Mouse (Mus musculus) small intestine, adult 2 months (tissue): ENCODE data around the gene Zfp740. TPM values are rescaled to one million over a fixed set of nuclear protein-coding genes. Genes with fewer than 3 reads are reported as not detected.

Experiments
- H3K27ac ChIP-seq: fragments of 200-500 bp; 2 replicates; pipeline ENCODE4 v1.5.1; 2012; ENCODE audit warnings: low read depth, low read length, control low read depth, inconsistent platforms; ENCODE audit not compliant: insufficient read depth
- H3K27me3 ChIP-seq: fragments of 200-500 bp; 2 replicates; pipeline ENCODE4 v1.6.1; 2012; ENCODE audit warnings: mild to moderate bottlenecking, moderate library complexity, low read length, inconsistent platforms; ENCODE audit not compliant: control insufficient read depth, insufficient read depth
- H3K36me3 ChIP-seq: fragments of 200-500 bp; 2 replicates; pipeline ENCODE4 v1.6.1; 2012; ENCODE audit warnings: mild to moderate bottlenecking, low read length, control low read depth, inconsistent platforms; ENCODE audit not compliant: control insufficient read depth, insufficient read depth
- H3K4me1 ChIP-seq: fragments of 200-500 bp; 2 replicates; pipeline ENCODE4 v1.6.1; 2012; ENCODE audit warnings: low read length, inconsistent platforms, mixed read lengths; ENCODE audit not compliant: control insufficient read depth, insufficient read depth, insufficient read length
- H3K4me3 ChIP-seq: fragments of 200-500 bp; 2 replicates; pipeline ENCODE4 v1.5.1; 2012; ENCODE audit warnings: low read depth, mild to moderate bottlenecking, control low read depth, inconsistent platforms, low read length, moderate library complexity
- CTCF ChIP-seq: fragments of 200-500 bp; IDR thresholded peaks from 2 replicates; pipeline ENCODE4 v1.5.1; 2012; ENCODE audit warnings: low read depth, mild to moderate bottlenecking, control low read depth, inconsistent platforms, low read length, moderate library complexity, mixed read lengths; ENCODE audit not compliant: insufficient replicate concordance, insufficient read length; ENCODE audit errors: extremely low read depth
- POLR2A ChIP-seq: fragments of 200-500 bp; IDR thresholded peaks from 2 replicates; pipeline ENCODE4 v1.6.1; 2012; ENCODE audit warnings: low read depth, mild to moderate bottlenecking, control low read depth, inconsistent platforms, low read length, moderate library complexity
- WGBS: fragments of 180-500 bp; shearing (Covaris S2); methylation state at CpG from one replicate; pipeline ENCODE4 v1.1.7; 2018; 5-methylcytosine and 5-hydroxymethylcytosine counted together
- polyA plus RNA-seq: library from polyadenylated mRNA; depleted of rRNA; stranded (reverse); fragments of >200 nt; gene quantifications from 2 replicates; pipeline ENCODE4 v1.2.3, GENCODE M21; 2012

Zfp740 gene
- polyA plus RNA-seq, 1 experiment: 13.4 TPM

DNA sequence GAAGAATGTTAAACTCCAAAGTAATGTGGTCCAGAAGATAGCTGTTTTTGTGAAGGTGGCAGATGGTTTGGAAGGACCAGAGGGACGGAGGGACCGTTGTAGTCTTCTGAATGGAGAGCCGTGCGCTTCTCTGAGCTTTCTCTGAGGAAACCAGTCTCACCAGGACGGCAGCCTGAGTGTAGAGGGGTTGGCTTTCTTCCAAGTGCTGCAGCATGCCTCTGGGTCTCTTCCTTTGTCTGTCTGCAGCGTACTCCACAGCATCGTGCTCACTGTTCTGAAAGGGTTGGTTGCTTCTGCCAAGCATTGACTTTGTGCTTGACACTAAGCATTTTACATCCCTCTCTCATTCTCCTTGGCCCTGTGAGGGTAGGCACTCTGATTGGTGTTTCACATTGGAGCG, 2.7 kb downstream of the Zfp740 start:
- Histone ChIP-seq H3K27ac (no peak overlapping the region), H3K4me3 (no peak overlapping the region)
- 61% methylated on average over 8 of the region's 8 CpGs for WGBS

DNA sequence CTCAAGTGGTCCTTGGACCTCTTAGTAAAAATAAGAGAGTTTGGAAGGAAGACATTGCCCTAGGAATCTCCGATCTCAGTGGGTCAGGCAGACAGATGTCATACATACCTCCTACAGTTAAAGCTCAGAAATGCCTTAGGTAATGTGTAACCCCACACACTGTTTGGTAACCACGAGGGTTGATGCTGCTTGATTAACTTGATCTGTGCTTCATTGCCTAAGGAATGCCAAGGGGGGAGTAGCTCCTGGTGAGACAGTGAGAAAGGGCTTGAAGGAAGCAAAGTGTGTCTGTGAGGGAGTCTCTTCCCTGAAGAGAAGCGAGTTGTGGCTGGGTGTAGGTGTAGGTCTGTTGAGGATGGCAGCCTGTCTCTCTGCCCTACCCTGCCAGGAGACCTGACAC, 4.3 kb downstream of the Zfp740 start:
- Histone ChIP-seq H3K4me3 (no peak overlapping the region), H3K27me3 (no peaks in the 10 kb centered on the region), H3K36me3 (peaks cover 52% of the 10 kb centered on the region), H3K27ac (no peak overlapping the region), H3K4me1 (peaks cover 6% of the 10 kb centered on the region)
- 72% methylated on average over 3 of the region's 3 CpGs for WGBS
- no peak for TF ChIP-seq CTCF
- no peak for TF ChIP-seq POLR2A

More for the DNA sequence above, 2.7 kb downstream of the Zfp740 start:
- Histone ChIP-seq H3K4me1 (peaks cover 8% of the 10 kb centered on the region), H3K36me3 (peaks cover 42% of the 10 kb centered on the region), H3K27me3 (no peaks in the 10 kb centered on the region)
- TF ChIP-seq CTCF: no peak
- no peak for TF ChIP-seq POLR2A

DNA sequence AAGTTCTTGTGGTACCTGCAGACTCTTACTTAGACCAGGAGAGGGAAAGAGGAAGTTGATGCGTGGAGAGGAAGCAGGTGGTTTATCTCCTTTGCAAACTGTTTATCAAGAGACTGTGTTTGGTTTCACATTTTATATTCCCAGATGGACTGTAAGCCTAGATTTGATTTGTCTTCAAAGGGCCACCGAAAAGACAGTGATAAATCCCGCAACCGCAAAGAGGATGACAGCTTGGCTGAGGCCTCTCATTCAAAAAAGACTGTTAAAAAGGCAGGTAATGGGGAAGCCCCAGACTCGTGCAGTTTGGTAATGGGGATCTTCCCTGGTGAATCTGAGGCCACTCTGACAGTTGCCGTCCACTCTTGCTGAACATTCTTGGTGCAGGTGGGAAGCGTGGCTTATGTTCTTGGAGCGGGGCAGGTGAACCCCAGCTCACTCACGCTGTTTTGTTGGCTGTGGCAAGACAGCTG, 5.1 kb downstream of the Zfp740 start:
- Histone ChIP-seq H3K4me1 (peaks cover 5% of the 10 kb centered on the region), H3K4me3 (no peak overlapping the region), H3K27ac (no peak overlapping the region), H3K36me3 (peaks cover 59% of the 10 kb centered on the region), H3K27me3 (no peaks in the 10 kb centered on the region)
- TF ChIP-seq CTCF (no peak), POLR2A (no peak)
- 65% methylated on average over 9 of the region's 9 CpGs for WGBS

GRCm38 (mm10) chr15:102209114-102209513, 6.1 kb downstream of the Zfp740 start:
- WGBS: 93% methylated on average over 8 of the region's 8 CpGs
- no peaks in the 10 kb centered on the region for H3K27me3 ChIP-seq
- TF ChIP-seq CTCF (no peak), POLR2A (no peak)
- H3K27ac ChIP-seq: no peak overlapping the region
- H3K4me1 ChIP-seq: peaks cover 5% of the 10 kb centered on the region
- H3K36me3 ChIP-seq: peaks cover 68% of the 10 kb centered on the region
- H3K4me3 ChIP-seq: no peak overlapping the region

GRCm38 (mm10) chr15:102210816-102211215, 7.8 kb downstream of the Zfp740 start:
- Histone ChIP-seq H3K27ac (no peak overlapping the region), H3K27me3 (no peaks in the 10 kb centered on the region), H3K4me3 (no peak overlapping the region), H3K36me3 (peaks cover 70% of the 10 kb centered on the region), H3K4me1 (no peaks in the 10 kb centered on the region; the same call in 1 of the 2 replicates)
- TF ChIP-seq CTCF (no peak), POLR2A (no peak)
- 74% methylated on average over 4 of the region's 4 CpGs for WGBS

DNA sequence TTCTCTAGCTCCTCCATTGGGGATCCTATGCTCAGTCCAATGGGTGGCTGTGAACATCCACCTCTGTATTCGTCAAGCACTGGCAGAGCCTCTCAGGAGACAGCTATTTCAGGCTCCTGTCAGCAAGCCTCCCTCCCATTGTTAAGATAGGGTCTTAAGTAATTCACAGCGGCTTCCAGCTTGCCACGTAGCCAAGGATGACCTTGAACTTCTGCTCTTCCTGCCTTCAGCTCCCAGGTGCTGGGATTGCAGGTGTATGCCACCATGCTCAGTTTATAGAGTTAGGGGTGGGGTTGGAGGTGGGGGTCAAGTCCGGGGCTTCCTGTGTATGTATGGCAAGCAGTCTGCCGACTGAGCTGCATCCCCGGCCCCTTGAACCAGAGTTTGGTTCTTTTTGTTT, 8.8 kb downstream of the Zfp740 start:
- 65% methylated on average over 6 of the region's 6 CpGs for WGBS
- Histone ChIP-seq H3K36me3 (peaks cover 70% of the 10 kb centered on the region), H3K4me1 (no peaks in the 10 kb centered on the region; the same call in 1 of the 2 replicates), H3K27me3 (no peaks in the 10 kb centered on the region), H3K27ac (no peak overlapping the region), H3K4me3 (no peak overlapping the region)
- TF ChIP-seq POLR2A (no peak), CTCF (no peak)

- Histone ChIP-seq H3K4me3 (no peak overlapping the region), H3K4me1 (no peaks in the 10 kb centered on the region), H3K27ac (no peak overlapping the region), H3K27me3 (no peaks in the 10 kb centered on the region), H3K36me3 (peaks cover 54% of the 10 kb centered on the region)
- 62% methylated on average over 2 of the region's 2 CpGs for WGBS
- TF ChIP-seq POLR2A: no peak
- TF ChIP-seq CTCF: no peak
Measured at GRCm38 (mm10) chr15:102214132-102214531, 11.1 kb downstream of the Zfp740 start.

GRCm38 (mm10) chr15:102215624-102216023, 12.6 kb downstream of the Zfp740 start:
- 76% methylated on average over 6 of the region's 6 CpGs for WGBS
- Histone ChIP-seq H3K27ac (no peak overlapping the region), H3K4me1 (no peaks in the 10 kb centered on the region), H3K27me3 (no peaks in the 10 kb centered on the region), H3K4me3 (no peak overlapping the region), H3K36me3 (peaks cover 41% of the 10 kb centered on the region)
- TF ChIP-seq POLR2A: no peak
- TF ChIP-seq CTCF: no peak
